Mouse (Mus musculus) kidney, adult 2 months (tissue): Measurements from ENCODE around the gene Spag17.

Experiments used
- CTCF ChIP-seq: fragments of 200-500 bp; conservative IDR thresholded peaks from 2 replicates; pipeline ENCODE4 v1.5.1; 2011; ENCODE audit warnings: low read depth, mild to moderate bottlenecking, control low read depth, low read length, moderate library complexity, mixed read lengths; ENCODE audit not compliant: insufficient read depth, insufficient read length
- POLR2A ChIP-seq: fragments of 200-500 bp; IDR thresholded peaks from one replicate; pipeline ENCODE4 v1.6.1; 2011; ENCODE audit warnings: low read depth, low read length, control low read depth

DNA sequence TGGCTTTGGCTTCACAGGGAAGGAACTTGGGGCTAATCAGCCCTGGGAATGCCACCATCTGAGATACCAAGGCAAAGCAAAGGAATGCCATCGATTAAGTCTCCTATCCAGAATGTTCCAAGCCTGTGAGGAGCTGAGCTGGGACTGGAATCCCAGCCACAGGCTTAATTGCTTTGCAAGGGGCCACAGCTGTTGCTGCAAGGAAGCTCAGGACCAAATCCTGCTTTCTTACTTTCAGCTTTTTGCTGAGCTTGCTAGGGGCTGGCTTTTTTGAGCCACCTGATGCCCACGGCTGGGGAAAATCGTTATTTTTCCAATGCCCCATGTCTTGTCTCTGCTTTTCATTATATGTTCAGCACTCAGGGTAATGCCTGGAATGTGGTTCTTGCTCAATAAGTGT lies 30.6 kb upstream of the Spag17 start:
- TF ChIP-seq CTCF (no peak), POLR2A (no peak)
